Mouse (Mus musculus): ENCODE measurements around the gene Gm4450.
"Not testable (repeated sequence)": the region's sequence is repeated elsewhere in the genome, so short reads cannot be mapped to it uniquely, and the experiment has no call there.

Gm4450 gene

DNA sequence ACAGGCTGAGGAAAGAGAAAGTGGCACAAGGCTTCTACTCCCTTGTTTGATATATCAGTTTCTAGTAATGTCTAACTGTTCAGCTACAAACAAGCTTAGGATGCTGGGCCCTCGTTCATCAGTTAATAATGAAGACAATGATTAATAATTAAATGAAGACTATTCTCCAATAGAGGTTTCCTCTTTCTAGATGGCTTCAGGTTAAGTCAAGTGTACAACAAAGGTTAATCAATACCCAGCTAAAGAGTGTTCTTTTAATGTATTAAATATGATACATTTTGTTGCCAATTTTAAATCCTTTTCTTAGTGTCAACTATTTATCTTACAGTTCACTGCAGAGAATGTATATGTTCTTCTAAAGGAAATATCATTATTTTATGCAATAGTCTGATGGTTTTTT, at the start of gene Gm4450:
TSS of gene Gm4450 (minus strand) at position 101 of the 400 bp plus-strand sequence.
- not testable (repeated sequence) for DNase-seq (ENCODE audit: low read depth, low spot score)

DNA sequence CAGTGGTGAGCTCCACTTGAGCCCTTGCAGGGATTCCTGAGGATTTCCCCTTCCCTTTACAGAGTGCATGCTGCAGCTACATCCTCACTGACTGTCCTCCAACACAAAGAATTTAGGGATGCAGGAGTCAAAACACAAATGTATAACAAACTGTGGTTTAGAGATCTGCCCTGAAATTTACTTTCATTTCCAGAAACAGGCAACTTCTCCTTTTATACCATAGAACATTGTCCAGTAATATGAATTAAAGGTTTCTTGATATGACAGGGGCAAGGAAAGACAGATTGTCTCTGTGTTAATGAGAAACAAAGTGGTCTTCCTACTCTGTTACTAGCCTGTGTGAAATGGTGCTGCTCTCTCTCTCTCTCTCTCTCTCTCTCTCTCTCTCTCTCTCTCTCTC, 40.5 kb upstream of the Gm4450 start:
- not testable (repeated sequence) for DNase-seq (ENCODE audit: low read depth, low spot score)

DNA sequence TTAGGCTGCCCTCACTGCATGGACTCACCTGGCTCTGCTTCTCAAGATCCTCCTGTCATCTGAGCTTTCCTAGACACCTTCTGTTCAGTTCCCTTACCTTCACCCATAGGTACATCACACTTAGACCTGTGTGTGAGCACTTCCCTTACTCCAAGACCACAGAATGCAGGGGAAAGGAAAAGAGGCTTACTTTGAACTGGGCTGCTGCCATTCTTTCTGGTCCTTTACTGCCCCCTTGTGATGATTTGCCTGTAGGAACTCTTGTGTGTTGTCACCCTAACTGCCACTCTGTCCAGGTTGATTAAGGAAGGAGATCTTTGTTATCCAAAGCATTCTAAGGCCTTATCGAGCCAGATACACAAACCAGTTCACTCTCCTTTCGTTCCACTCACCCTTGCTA, 39.8 kb upstream of the Gm4450 start:
- DNase-seq (ENCODE audit: low read depth, low spot score), result not testable (repeated sequence)

DNA sequence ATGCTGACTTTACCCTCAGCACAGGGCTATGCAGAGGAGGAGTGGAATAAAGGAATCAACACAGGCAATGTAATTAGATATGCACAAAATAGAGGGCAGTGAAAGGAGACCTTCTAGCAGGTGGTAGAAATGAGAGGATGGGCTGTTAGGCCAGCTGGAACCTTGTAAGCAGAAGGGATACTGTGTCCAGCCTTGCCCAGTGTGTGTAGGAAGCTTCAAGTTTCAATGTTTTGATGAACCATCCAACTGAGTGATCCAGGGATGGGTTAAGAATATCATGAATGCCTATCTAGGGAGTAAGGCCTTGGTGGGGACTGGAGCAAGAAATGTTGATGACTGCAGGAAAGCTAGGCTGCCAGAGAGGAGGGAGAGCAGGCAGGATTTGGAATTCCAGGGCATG, 38.1 kb upstream of the Gm4450 start:
- not testable (repeated sequence) for DNase-seq (ENCODE audit: low read depth, low spot score)

DNA sequence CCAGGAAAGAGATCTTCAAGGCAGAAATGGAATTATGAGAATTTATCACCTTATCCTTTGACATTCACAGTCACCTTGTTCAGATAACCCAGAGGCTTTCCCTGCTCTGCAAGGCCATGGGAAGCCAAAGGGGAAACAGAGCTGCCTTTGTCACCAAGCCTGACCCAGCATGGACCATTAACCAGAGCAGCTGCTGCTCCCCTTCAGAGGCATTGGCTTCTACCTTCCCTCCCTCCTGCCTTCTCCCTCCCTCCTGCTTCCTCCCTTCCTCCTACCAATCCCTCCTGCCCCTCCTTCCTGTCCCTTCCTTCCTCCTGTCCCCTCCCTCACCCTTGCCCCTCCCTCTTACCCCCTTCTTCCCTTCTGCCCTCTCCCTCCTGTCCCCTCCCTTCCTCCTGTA, 37.3 kb upstream of the Gm4450 start:
- not testable (repeated sequence) for DNase-seq (ENCODE audit: low read depth, low spot score)

DNA sequence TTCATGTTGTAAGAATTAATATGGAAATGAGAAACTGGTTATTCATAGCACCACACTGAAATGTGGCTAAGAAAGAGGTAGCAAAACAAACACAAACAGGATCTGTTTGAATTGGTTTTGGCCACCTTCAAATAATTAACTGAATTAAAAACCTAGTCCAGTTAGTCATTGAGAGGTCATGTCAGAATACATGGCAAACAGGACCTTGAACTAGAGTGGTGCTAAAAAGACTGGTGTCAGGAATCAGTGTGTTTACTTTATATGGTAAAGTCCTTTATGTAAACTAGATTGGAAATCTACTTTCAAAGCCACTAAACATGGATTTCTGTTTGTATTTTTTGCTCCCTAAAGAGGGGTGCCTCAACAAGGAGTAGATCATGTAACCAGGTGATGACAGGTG, 14.6 kb upstream of the Gm4450 start:
- DNase-seq (ENCODE audit: low read depth, low spot score), result not testable (repeated sequence)

DNA sequence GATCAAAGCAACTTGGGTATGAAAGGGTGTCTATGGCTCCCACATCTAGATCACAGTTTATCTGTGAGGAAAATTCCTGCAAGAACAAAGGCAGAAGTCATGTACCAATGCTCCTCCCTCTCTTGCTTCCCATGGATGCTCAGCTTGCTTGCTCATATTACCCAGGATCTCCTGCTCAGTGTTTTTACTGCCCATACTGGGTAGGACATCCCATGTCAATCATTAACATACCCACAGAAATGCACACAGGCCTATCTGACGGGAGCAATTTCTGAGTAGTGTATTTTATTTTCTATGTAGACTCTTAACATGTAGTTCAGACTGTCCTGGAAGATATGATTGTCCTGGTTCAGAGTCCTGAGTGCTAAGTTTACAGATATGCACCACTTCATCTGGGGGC, 14.1 kb upstream of the Gm4450 start:
- not testable (repeated sequence) for DNase-seq (ENCODE audit: low read depth, low spot score)

DNA sequence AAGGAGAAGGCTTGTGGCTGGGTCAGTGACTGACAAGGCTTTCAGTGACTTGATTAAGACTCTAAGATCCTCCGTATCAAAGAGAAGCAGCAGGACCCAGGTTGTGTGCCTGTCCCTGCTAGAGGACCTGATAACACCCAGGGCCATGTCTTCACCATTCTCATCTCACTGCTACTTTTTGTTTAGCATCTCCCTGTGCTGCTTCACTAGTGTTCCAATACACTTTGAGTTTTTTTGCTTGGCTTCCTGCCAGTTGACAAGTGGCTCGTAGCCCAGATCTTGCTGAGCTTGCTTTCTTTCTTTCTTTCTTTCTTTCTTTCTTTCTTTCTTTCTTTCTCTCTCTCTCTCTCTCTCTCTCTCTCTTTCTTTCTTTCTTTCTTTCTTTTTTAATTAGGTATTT, 12.4 kb upstream of the Gm4450 start:
- DNase-seq (ENCODE audit: low read depth, low spot score), result not testable (repeated sequence)

DNA sequence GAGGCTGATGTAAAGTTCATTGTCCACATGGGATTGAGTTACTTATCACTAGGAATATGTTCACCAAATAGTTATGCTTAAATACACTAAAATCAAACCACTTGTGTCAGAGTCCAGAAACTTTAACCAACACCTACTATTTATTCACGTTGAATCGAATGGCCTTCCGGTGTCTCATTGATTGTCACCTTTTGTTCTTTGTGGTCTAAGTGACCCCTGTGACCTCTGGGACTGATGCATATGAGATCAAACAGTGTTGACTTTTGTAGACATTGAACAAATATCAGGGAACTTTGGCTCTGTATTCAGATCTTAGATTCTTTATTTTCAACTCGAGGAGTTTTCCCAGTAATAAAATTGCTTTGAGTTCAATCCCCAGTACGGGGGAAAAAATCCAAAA, 3.1 kb downstream of the Gm4450 start:
- not testable (repeated sequence) for DNase-seq (ENCODE audit: low read depth, low spot score)

DNA sequence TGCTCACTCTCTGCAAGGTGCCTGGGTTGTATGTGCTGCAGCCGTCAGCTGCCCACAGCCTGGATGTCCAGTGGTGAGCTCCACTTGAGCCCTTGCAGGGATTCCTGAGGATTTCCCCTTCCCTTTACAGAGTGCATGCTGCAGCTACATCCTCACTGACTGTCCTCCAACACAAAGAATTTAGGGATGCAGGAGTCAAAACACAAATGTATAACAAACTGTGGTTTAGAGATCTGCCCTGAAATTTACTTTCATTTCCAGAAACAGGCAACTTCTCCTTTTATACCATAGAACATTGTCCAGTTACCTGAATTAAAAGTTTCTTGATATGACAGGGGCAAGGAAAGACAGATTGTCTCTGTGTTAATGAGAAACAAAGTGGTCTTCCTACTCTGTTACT, 13.0 kb downstream of the Gm4450 start:
- DNase-seq (ENCODE audit: low read depth, low spot score), result not testable (repeated sequence)

DNA sequence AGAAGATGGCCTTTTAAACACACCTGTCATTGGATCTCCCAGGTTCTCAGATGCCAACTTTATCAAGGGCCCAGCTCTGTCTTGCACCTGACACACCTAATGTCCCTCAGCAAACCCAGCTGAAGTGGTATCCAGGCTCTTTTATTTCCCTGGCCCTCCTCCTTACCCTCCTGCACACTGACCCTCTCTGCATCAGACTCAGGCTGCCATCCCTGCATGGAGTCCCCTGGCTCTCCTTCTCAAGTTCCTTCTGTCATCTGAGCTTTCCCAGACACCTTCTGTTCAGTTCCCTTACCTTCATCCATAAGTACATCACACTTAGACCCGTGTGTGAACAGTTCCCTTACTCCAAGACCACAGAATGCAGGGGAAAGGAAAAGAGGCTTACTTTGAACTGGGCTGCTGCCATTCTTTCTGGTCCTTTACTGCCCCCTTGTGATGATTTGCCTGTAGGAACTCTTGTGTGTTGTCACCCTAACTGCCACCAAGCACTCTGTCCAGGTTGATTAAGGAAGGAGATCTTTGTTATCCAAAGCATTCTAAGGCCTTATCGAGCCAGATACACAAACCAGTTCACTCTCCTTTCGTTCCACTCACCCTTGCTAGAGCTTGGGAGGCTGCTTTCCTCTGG, 13.7 kb downstream of the Gm4450 start:
- DNase-seq (ENCODE audit: low read depth, low spot score), result not testable (repeated sequence)

DNA sequence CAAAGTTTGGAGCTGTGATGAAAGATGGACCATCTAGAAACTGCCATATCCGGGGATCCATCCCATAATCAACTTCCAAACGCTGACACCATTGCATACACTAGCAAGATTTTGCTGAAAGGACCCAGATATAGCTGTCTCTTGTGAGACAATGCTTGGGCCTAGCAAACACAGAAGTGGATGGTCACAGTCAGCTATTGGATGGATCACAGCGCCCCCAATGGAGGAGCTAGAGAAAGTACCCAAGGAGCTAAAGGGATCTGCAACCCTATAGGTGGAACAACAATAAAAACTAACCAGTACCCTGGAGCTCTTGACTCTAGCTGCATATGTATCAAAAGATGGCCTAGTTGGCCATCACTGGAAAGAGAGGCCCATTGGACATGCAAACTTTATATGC, 14.7 kb downstream of the Gm4450 start:
- not testable (repeated sequence) for DNase-seq (ENCODE audit: low read depth, low spot score)

DNA sequence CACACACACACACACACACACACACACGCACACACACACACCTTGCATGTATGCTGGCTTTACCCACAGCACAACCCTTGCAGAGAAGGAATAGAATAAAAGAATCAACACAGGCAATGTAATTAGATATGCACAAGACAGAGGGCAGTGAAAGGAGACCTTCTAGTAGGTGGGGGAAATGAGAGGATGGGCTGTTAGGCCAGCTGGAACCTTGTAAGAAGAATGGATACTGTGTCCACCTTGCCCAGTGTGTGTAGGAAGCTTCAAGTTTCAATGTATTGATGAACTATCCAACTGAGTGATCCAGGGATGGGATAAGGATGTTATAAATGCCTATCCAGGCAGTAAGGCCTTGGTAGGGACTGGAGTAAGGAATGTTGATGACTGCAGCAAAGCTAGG, 21.9 kb downstream of the Gm4450 start:
- DNase-seq (ENCODE audit: low read depth, low spot score), result no peak

DNA sequence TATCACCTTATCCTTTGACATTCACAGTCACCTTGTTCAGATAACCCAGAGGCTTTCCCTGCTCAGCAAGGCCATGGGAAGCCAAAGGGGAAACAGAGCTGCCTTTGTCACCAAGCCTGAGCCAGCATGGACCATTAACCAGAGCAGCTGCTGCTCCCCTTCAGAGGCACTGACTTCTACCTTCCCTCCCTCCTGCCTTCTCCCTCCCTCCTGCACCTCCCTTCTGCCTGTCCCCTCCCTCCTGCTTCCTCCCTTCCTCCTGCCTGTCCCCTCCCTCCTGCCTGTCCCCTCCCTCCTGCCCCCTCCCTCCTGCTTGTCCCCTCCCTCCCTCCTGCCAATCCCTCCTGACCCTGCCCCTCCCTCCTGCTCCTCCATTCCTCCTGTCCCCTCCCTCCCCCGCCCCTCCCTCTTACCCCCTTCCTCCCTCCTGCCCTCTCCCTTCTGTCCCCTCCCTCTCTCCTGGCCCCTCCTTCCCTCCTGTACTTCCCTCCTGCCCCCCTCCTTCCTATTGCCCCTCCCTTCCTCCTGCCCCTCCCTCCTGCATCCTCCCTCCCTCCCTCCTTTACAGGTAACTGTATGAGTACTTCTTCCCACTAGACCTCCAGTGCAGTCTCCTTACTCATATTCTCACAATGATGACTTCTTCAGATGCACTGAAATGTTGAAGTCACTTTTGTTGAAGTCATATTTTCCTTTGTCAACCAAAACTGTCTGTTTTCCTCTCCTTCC, 22.7 kb downstream of the Gm4450 start:
- no peak for DNase-seq (ENCODE audit: low read depth, low spot score)

DNA sequence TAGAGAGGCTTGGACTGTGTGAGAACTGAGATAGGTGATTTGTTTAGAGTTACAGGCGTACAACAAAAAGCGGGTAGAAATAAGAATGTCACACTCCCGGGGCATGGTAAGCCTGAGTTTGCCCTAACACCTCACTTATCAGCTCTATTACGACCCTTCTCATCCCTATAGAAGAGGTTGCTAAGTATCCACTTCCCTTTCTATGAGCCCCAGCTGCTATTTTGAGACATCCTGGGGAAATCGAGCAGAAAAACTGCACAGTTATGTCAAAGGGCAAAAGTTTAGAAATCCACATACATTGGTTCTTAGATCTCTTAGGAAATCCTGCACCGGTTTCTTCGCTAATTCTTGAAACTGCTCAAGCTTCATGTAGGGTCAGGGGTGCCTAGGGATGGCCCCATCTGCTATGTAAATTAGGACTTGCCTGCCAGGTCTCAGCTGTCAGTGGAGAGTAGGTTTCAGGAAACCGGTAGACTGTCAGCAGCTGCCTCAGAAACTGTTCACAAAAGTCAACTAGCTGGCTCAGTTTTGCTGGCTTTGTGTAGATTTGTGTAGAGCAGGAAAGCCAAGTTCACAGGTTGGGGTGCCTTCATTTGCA, 27.9 kb downstream of the Gm4450 start:
- DNase-seq (ENCODE audit: low read depth, low spot score), result no peak

DNA sequence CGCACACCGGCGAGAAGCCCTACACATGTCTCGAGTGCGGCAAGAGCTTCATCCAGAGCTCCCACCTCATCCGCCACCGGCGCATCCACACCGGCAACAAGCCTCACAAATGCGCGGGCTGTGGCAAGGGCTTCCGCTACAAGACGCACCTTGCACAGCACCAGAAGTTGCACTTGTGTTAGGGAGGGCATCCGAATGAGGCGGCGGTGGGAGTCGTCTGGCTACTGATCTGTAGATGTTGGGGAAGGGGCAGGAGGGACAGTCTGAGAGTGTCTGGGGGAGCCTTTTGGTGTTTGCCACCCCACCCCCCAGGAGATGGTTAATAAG, 28.5 kb downstream of the Gm4450 start:
- DNase-seq (ENCODE audit: low read depth, low spot score), result no peak

DNA sequence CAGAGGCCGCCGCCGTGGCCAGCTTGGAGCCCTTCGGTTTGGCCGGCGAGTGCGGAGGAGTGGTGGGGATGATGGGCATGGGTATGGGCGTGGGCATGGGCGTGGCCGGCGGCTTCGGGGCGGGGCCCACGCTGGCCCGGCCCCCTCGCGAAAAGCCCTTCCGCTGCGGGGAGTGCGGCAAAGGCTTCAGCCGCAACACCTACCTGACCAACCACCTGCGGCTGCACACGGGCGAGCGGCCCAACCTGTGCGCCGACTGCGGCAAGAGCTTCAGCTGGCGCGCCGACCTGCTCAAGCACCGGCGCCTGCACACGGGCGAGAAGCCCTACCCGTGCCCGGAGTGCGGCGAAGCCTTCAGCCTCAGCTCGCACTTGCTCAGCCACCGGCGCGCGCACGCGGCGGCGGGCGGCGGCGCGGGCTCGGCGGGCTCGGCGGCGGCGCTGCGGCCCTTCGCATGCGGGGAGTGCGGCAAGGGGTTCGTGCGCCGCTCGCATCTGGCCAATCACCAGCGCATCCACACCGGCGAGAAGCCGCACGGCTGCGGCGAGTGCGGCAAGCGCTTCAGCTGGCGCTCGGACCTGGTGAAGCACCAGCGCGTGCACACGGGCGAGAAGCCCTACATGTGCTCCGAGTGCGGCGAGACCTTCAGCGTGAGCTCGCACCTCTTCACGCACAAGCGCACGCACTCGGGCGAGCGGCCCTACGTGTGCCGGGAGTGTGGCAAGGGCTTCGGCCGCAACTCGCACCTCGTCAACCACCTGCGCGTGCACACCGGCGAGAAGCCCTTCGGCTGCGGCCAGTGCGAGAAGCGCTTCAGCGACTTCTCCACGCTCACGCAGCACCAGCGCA, 29.1 kb downstream of the Gm4450 start:
- peak; percentile 62 for DNase-seq (ENCODE audit: low read depth, low spot score)

DNA sequence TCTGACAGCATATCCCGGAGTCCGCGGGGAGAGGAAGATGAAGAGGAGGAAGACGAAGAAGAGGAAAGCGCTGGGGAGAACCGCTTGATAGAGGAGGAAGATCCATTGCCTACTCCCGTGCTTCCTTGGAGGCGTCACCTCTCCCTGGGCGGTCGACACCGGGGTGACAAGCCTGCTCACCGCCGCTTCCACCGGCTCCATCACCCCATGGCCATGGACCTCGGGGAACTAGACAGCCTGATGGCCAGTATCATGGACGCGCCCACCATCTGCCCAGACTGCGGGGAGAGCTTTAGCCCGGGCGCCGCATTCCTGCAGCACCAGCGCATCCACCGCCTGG, 29.7 kb downstream of the Gm4450 start:
- no peak for DNase-seq (ENCODE audit: low read depth, low spot score)

DNA sequence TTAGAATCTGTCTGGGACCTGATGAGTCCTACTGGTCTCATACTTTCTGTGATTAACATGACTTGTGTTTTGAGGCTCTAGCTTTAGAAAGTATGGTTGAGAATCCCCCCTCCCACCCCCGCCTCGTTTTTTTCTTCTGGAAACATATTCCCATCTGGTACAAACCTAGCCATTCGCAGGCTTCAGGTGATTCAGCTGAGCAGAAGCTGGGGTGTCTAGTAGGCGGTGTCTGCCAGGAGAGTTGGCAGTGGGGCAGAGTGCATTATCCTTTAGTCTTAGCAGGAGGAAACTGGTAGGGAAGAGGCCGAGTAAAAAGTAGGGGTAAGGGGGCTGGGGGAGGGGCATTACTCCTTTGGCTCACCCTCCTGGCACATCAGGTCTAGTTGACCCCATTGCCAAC, 30.2 kb downstream of the Gm4450 start:
- no peak for DNase-seq (ENCODE audit: low read depth, low spot score)

DNA sequence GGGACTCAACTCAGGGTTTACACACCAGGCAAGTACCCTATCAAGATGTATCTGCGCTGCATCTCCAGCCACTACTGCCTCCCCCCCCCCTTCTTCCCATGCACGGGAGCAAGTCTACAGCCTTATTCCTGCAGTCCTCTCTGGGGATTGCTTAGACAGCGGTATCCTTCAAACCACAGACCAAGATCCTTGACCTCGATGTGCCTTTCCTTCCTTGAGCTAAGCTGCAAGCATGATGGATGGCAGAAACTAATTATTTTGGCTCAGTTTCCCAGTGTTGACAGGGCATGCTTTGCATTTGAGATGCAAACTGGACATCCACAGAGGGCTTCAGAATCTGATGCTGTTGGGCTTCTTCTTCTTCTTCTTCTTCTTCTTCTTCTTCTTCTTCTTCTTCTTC, 34.0 kb downstream of the Gm4450 start:
- DNase-seq (ENCODE audit: low read depth, low spot score), result no peak

DNA sequence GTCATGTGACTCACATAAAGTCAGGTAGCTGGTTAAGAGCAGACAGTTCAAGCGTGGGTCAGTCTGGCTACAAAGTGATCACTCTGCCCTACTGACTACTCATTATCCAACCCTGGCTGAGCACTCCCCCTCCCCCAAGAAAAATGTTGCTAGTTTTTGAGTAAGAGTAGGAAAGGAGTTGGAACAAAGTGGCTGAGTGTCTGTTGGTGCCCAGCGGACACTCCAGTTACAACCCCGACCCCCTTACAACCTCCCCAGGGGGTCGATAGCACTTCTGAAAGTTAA, 37.2 kb downstream of the Gm4450 start:
- no peak for DNase-seq (ENCODE audit: low read depth, low spot score)

DNA sequence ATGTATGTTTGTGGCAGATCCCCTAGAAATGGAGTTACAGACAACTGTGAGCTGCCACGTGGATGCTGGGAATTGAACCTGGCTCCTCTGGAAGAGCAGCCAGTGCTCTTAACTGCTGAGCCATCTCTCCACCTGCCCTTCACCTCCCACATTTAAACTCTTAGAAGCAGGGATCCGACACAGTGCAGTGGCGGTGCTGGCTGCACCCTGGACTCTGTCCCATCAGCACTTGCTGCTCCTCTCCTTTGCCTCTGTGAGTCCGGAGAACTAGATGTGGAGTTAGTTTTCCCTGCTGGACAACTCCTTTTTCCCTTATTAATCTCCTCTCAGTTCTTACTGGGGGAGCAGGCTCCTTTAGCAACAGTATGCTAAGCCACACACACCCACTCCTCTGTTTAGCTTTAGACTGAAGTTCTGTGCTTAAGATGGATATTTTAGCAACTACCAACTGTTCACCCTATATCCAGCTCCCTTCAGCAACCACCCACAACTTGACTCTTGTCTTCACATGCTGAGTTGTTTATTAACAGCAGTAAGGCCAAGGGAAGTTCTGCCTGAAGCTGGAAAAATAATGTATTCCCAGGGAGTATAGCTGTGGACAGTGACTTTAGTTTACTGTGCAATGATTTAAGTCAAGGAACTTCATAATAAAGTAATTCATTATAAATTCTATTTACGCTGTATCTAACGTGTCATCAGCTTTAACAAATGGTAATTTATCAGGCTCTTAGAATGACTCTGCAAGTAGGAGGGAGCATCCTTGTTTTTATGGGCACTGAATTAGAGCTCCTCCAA, 37.7 kb downstream of the Gm4450 start:
- DNase-seq (ENCODE audit: low read depth, low spot score), result no peak

All from forelimb bud, embryonic 11.5 days (tissue).